Mouse (Mus musculus) MEL (cell line): ENCODE data around the gene Fancc. TPM values are rescaled to one million over a fixed set of nuclear protein-coding genes. Genes with fewer than 3 reads are reported as not detected.

Experiments used
- DNase-seq: peaks from one replicate; pipeline ENCODE4 v3.0.0; 2011; ENCODE audit warnings: low read depth, low spot score
- H3K27ac ChIP-seq: 2 replicates; pipeline ENCODE4 v1.5.1; 2012; ENCODE audit warnings: low read depth, mild to moderate bottlenecking, control low read depth, low read length, moderate library complexity; ENCODE audit not compliant: control insufficient read depth
- H3K27me3 ChIP-seq, 2 experiments: fragments of 150-350 bp in 1 of 2; sonication (generic) in 1 of 2; 2 replicates each; pipeline ENCODE4 v1.6.1; 2012; ENCODE audit warnings: low read length in 2 of 2, mild to moderate bottlenecking in 2 of 2, improper control_type of control experiment in 1 of 2, moderate library complexity in 1 of 2; ENCODE audit not compliant: insufficient read depth in 2 of 2, control insufficient read depth in 1 of 2
- H3K36me3 ChIP-seq, 2 experiments: 2 replicates each; pipeline ENCODE4 v1.6.1; 2012 to 2014; ENCODE audit warnings: low read length in 2 of 2, improper control_type of control experiment in 1 of 2, inconsistent platforms in 1 of 2, mild to moderate bottlenecking in 1 of 2; ENCODE audit not compliant: insufficient read depth in 2 of 2, control insufficient read depth in 1 of 2
- H3K4me1 ChIP-seq, 2 experiments: fragments of 150-350 bp in 1 of 2; sonication (generic) in 1 of 2; 2 replicates each; pipeline ENCODE4 v1.6.1; 2012; ENCODE audit warnings: low read length in 2 of 2, improper control_type of control experiment in 1 of 2, mild to moderate bottlenecking in 1 of 2; ENCODE audit not compliant: insufficient read depth in 2 of 2, control insufficient read depth in 1 of 2
- H3K4me3 ChIP-seq, 2 experiments: fragments of 150-350 bp in 1 of 2; sonication (generic) in 1 of 2; 2 replicates each; pipeline ENCODE4 v1.5.1; 2012; ENCODE audit warnings: low read depth in 2 of 2, low read length in 2 of 2, mild to moderate bottlenecking in 2 of 2, moderate library complexity in 2 of 2, control low read depth in 1 of 2, improper control_type of control experiment in 1 of 2; ENCODE audit not compliant: control insufficient read depth in 1 of 2, insufficient read depth in 1 of 2
- H3K79me2 ChIP-seq: 2 replicates; pipeline ENCODE4 v1.6.1; 2012; ENCODE audit warnings: mild to moderate bottlenecking, low read length, moderate library complexity; ENCODE audit not compliant: control insufficient read depth, poor library complexity, insufficient read depth
- H3K9ac ChIP-seq: 2 replicates; pipeline ENCODE4 v1.6.1; 2012; ENCODE audit warnings: low read depth, mild to moderate bottlenecking, control low read depth, low read length, moderate library complexity; ENCODE audit not compliant: control insufficient read depth, poor library complexity, severe bottlenecking
- H3K9me3 ChIP-seq: fragments of 150-350 bp; sonication (generic); replicated peaks from 2 replicates; pipeline ENCODE4 v1.6.1; 2012; ENCODE audit warnings: mild to moderate bottlenecking, low read length, improper control_type of control experiment, moderate library complexity; ENCODE audit not compliant: insufficient read depth
- CTCF ChIP-seq, 3 experiments: IDR thresholded peaks in 2 of 3; conservative IDR thresholded peaks in 1 of 3; 2 replicates each; pipeline ENCODE4 v1.5.1; 2011 to 2012; ENCODE audit warnings: low read length in 3 of 3, low read depth in 2 of 3, mild to moderate bottlenecking in 2 of 3, improper control_type of control experiment in 1 of 3, inconsistent platforms in 1 of 3, mixed read lengths in 1 of 3, moderate library complexity in 1 of 3; ENCODE audit not compliant: control insufficient read depth in 1 of 3, insufficient read depth in 1 of 3, poor library complexity in 1 of 3, severe bottlenecking in 1 of 3
- EP300 ChIP-seq, 2 experiments: IDR thresholded peaks; 2 replicates each; pipeline ENCODE4 v1.6.1; 2011; ENCODE audit warnings: improper control_type of control experiment in 2 of 2, low read length in 2 of 2, low read depth in 1 of 2, mild to moderate bottlenecking in 1 of 2
- ETS1 ChIP-seq: IDR thresholded peaks from 2 replicates; pipeline ENCODE4 v1.6.1; 2012; ENCODE audit warnings: low read depth, mild to moderate bottlenecking, inconsistent platforms, low read length, improper control_type of control experiment, moderate library complexity
- GATA1 ChIP-seq: IDR thresholded peaks from 2 replicates; pipeline ENCODE4 v1.6.1; 2011; ENCODE audit warnings: low read depth, low read length, improper control_type of control experiment
- JUND ChIP-seq: IDR thresholded peaks from 2 replicates; pipeline ENCODE4 v1.6.1; 2011; ENCODE audit warnings: low read depth, mild to moderate bottlenecking, improper control_type of control experiment, low read length
- KAT2A ChIP-seq: conservative IDR thresholded peaks from 2 replicates; pipeline ENCODE4 v1.6.1; 2012; ENCODE audit warnings: low read depth, low read length, improper control_type of control experiment, inconsistent platforms
- MYC ChIP-seq: IDR thresholded peaks from 2 replicates; pipeline ENCODE4 v1.6.1; 2011; ENCODE audit warnings: low read depth, mild to moderate bottlenecking, low read length, improper control_type of control experiment, moderate library complexity
- NELFE ChIP-seq: IDR thresholded peaks from 2 replicates; pipeline ENCODE4 v1.6.1; 2011; ENCODE audit warnings: low read depth, low read length, improper control_type of control experiment
- NRF1 ChIP-seq: IDR thresholded peaks from 2 replicates; pipeline ENCODE4 v1.6.1; 2014; ENCODE audit warnings: low read depth, mild to moderate bottlenecking, inconsistent platforms, low read length, improper control_type of control experiment, moderate library complexity; ENCODE audit not compliant: poor library complexity, insufficient read depth, severe bottlenecking
- SMC3 ChIP-seq: IDR thresholded peaks from 2 replicates; pipeline ENCODE4 v1.6.1; 2011; ENCODE audit warnings: low read depth, low read length, improper control_type of control experiment
- TAL1 ChIP-seq: IDR thresholded peaks from 2 replicates; pipeline ENCODE4 v1.6.1; 2012; ENCODE audit warnings: mild to moderate bottlenecking, inconsistent platforms, low read length, moderate library complexity, mixed read lengths
- TCF12 ChIP-seq: IDR thresholded peaks from 2 replicates; pipeline ENCODE4 v1.6.1; 2014; ENCODE audit warnings: low read depth, mild to moderate bottlenecking, inconsistent platforms, low read length, improper control_type of control experiment, moderate library complexity
- USF1 ChIP-seq: IDR thresholded peaks from 2 replicates; pipeline ENCODE4 v1.6.1; 2014; ENCODE audit warnings: low read depth, mild to moderate bottlenecking, inconsistent platforms, low read length, improper control_type of control experiment, moderate library complexity
- USF2 ChIP-seq, 2 experiments: IDR thresholded peaks; 2 replicates each; pipeline ENCODE4 v1.6.1; 2011 to 2012; ENCODE audit warnings: improper control_type of control experiment in 2 of 2, low read length in 2 of 2, borderline replicate concordance in 1 of 2, inconsistent platforms in 1 of 2, low read depth in 1 of 2, mild to moderate bottlenecking in 1 of 2; ENCODE audit not compliant: insufficient read depth in 1 of 2
- ZC3H11A ChIP-seq: IDR thresholded peaks from 2 replicates; pipeline ENCODE4 v1.6.1; 2012; ENCODE audit warnings: low read depth, mild to moderate bottlenecking, inconsistent platforms, low read length, improper control_type of control experiment
- polyA plus RNA-seq, 2 experiments: library from polyadenylated mRNA; stranded (reverse) in 1 of 2; unstranded in 1 of 2; fragments of >175 nt in 1 of 2; fragments of >200 nt in 1 of 2; gene quantifications; 2 replicates each; pipeline versions ENCODE4 v1.2.1 to v1.2.4; 2012; ENCODE audit warnings: low replicate concordance in 2 of 2, low read depth in 1 of 2; ENCODE audit not compliant: insufficient read length in 2 of 2, insufficient read depth in 1 of 2, missing spikeins in 1 of 2
- total RNA-seq: library from RNA; depleted of rRNA; stranded (reverse); fragments of 300-350 nt; gene quantifications from 2 replicates; pipeline ENCODE4 v1.2.3, GENCODE M21; 2012

Fancc gene
- total and polyA plus RNA-seq, 3 experiments = 4.0 to 5.5 TPM; not detected in 1

- DNase-seq = no peak
- Histone ChIP-seq H3K27me3 (no peaks in the 10 kb centered on the region), H3K4me1 (no peaks in the 10 kb centered on the region), H3K4me3 (no peak overlapping the region), H3K36me3 (peaks cover 0 to 11% of the 10 kb centered on the region in 2 experiments; a peak in 2 of 4 replicates), H3K9me3 (no peaks in the 10 kb centered on the region), H3K27ac (no peak overlapping the region), H3K9ac (no peak overlapping the region), H3K79me2 (no peaks in the 10 kb centered on the region)
- TF ChIP-seq JUND = no peak
- no peak for TF ChIP-seq CTCF (IDR thresholded peaks at IDR 0.05 in 2 of 3, conservative IDR thresholded peaks at IDR 0.05 in 1 of 3; ENCODE audit: control insufficient read depth in 1 of 3, insufficient read depth in 1 of 3, low read depth in 2 of 3, low read length in 3 of 3, poor library complexity in 1 of 3, severe bottlenecking in 1 of 3)
These were observed 10.0 kb upstream of the Fancc start for GRCm38 (mm10) chr13:63507001-63507556.

GRCm38 (mm10) chr13:63506364-63506763, 9.3 kb upstream of the Fancc start:
- H3K9me3 ChIP-seq = no peaks in the 10 kb centered on the region
- no peak overlapping the region for H3K4me3 ChIP-seq
- H3K27me3 ChIP-seq = no peaks in the 10 kb centered on the region
- H3K4me1 ChIP-seq = no peaks in the 10 kb centered on the region
- no peaks in the 10 kb centered on the region for H3K79me2 ChIP-seq
- no peak for DNase-seq
- no peak overlapping the region for H3K9ac ChIP-seq
- peaks cover 0 to 11% of the 10 kb centered on the region in 2 experiments; a peak in 2 of 4 replicates for H3K36me3 ChIP-seq
- TF ChIP-seq GATA1 = no peak
- TF ChIP-seq, all 39 proteins: peak for 0
- no peak overlapping the region for H3K27ac ChIP-seq

GRCm38 (mm10) chr13:63502391-63502790, 5.3 kb upstream of the Fancc start:
- Histone ChIP-seq H3K79me2 (no peaks in the 10 kb centered on the region), H3K36me3 (no peaks in the 10 kb centered on the region), H3K9ac (no peak overlapping the region), H3K9me3 (no peaks in the 10 kb centered on the region), H3K4me1 (no peaks in the 10 kb centered on the region), H3K4me3 (no peak overlapping the region), H3K27me3 (peaks cover 0 to 3% of the 10 kb centered on the region in 2 experiments; a peak in 1 of 4 replicates), H3K27ac (no peak overlapping the region)
- no peak for DNase-seq
- TF ChIP-seq ZC3H11A (no peak), TAL1 (no peak), MYC (no peak), KAT2A (no peak), NRF1 (no peak), CTCF (IDR thresholded peaks at IDR 0.05 in 2 of 3, conservative IDR thresholded peaks at IDR 0.05 in 1 of 3; ENCODE audit: control insufficient read depth in 1 of 3, insufficient read depth in 1 of 3, low read depth in 2 of 3, low read length in 3 of 3, poor library complexity in 1 of 3, severe bottlenecking in 1 of 3) (peak in 1 of 3 experiments; percentile 14; a peak in 1 of 6 replicates), USF2 (IDR thresholded peaks at IDR 0.05; ENCODE audit: borderline replicate concordance in 1 of 2, insufficient read depth in 1 of 2, low read depth in 1 of 2, low read length in 2 of 2) (no peak), SMC3 (0 out of 2 replicates have a peak, but pooled peaks have one; percentile 5), USF1 (no peak), TCF12 (no peak), NELFE (no peak), EP300 (IDR thresholded peaks at IDR 0.05; ENCODE audit: low read depth in 1 of 2, low read length in 2 of 2) (no peak), ETS1 (no peak)
